8 mouse cellular contexts compared by ENCODE assay signal in the genomic region with DNA sequence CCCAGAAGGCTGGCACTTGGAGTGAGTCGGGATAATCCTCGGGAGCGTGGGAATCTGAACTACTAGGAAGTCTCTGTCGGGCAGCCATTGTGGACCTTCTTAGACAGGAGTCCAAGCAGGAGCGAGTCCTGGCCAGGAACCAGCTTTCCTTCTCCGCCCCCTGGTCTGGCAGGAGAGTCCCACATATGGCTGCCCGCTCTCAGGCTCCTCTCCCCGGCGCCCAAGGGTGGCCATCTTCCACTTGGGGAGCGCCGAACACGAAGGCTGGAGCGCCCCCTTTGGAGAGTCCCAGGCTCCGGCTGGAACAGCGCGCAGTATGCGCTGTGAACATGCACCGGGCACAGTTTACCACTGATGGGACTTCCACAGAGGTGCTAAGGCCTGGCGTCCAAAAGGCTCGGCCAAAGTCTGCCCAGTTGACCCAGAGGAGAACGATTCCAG. TPM values are rescaled to one million over a fixed set of nuclear protein-coding genes. Genes with fewer than 3 reads are reported as not detected.
DNase-seq lines count a peak whose midpoint lies in the region; ATAC-seq and TF ChIP-seq lines count a peak whose summit lies in the region.

No protein-coding gene starts in this region.

- H3K9me3 ChIP-seq in embryonic facial prominence, embryonic 12.5 days: no peaks in the 10 kb centered on the region
- no peaks in the 10 kb centered on the region for H3K9me3 ChIP-seq in limb, embryonic 12.5 days
- no peaks in the 10 kb centered on the region for H3K9me3 ChIP-seq in midbrain, embryonic 13.5 days

- ATAC-seq in cerebellum, adult (ENCODE audit: insufficient number of reproducible peaks, low FRiP score, low TSS enrichment): no peak; the same call in 1 of the 2 replicates
- peak; percentile 58; the same call in 1 of the 2 replicates for ATAC-seq in embryonic facial prominence, embryonic 12.5 days (ENCODE audit: insufficient number of reproducible peaks, insufficient read depth, low FRiP score, low TSS enrichment)
- peak; percentile 43 for ATAC-seq in limb, embryonic 12.5 days (ENCODE audit: insufficient number of reproducible peaks, insufficient read depth, low FRiP score, low TSS enrichment, low read depth)
- peak; percentile 48 for ATAC-seq in midbrain, embryonic 13.5 days

- intact Hi-C loops in heart, adult 2 months (cut with DNase I): loop anchor here (5.0 kb wide), 1 partner anchor 58 kb away; a partner anchor contains a TSS

- no peaks in the 10 kb centered on the region for H3K79me2 ChIP-seq in heart, adult 2 months (replicated peaks; ENCODE audit: control insufficient read depth, insufficient read depth, low read length)

- H3K9ac ChIP-seq in embryonic facial prominence, embryonic 12.5 days: peak overlapping the region; percentile 82
- peak overlapping the region; percentile 79 for H3K9ac ChIP-seq in heart, adult 2 months (ENCODE audit: low read depth, low read length)
- peak overlapping the region; percentile 84 for H3K9ac ChIP-seq in limb, embryonic 12.5 days (replicated peaks)
- H3K9ac ChIP-seq in midbrain, embryonic 13.5 days (replicated peaks): peak overlapping the region; percentile 93

- no peak for TF ChIP-seq EP300 in heart, adult 2 months (IDR thresholded peaks at IDR 0.05; ENCODE audit: insufficient read depth, low read depth, low read length)

- peak; percentile 79 for TF ChIP-seq CTCF in heart, adult 2 months (IDR thresholded peaks at IDR 0.05)
- peak; percentile 10; the same call in 1 of the 2 replicates for TF ChIP-seq CTCF in spleen, adult 2 months (IDR thresholded peaks at IDR 0.05; ENCODE audit: extremely low read depth, insufficient read depth, insufficient read length, insufficient replicate concordance)

- WGBS in embryonic facial prominence, embryonic 12.5 days: under 1% methylated on average over 21 of the region's 21 CpGs
- WGBS in heart, adult 2 months: under 1% methylated on average over 21 of the region's 21 CpGs
- under 1% methylated on average over 21 of the region's 21 CpGs for WGBS in limb, embryonic 12.5 days
- under 1% methylated on average over 21 of the region's 21 CpGs for WGBS in midbrain, embryonic 13.5 days
- 2% methylated on average over 21 of the region's 21 CpGs for WGBS in spleen, adult 2 months

- peak overlapping the region; percentile 93 for H3K27ac ChIP-seq in embryonic facial prominence, embryonic 12.5 days
- peak overlapping the region; percentile 58 for H3K27ac ChIP-seq in heart, adult 2 months
- peak overlapping the region; percentile 95 for H3K27ac ChIP-seq in limb, embryonic 12.5 days
- peak overlapping the region; percentile 99 for H3K27ac ChIP-seq in midbrain, embryonic 13.5 days
- H3K27ac ChIP-seq in spleen, adult 2 months (ENCODE audit: insufficient read depth, low read length): no peak overlapping the region

- H3K36me3 ChIP-seq in embryonic facial prominence, embryonic 12.5 days: 0 out of 2 replicates have a peak, but pooled peaks cover 6% of the 10 kb centered on the region
- H3K36me3 ChIP-seq in heart, adult 2 months (ENCODE audit: control insufficient read depth, insufficient read depth, low read length): no peaks in the 10 kb centered on the region
- H3K36me3 ChIP-seq in limb, embryonic 12.5 days: peaks cover 29% of the 10 kb centered on the region
- H3K36me3 ChIP-seq in midbrain, embryonic 13.5 days: peaks cover 13% of the 10 kb centered on the region
- H3K36me3 ChIP-seq in spleen, adult 2 months (ENCODE audit: control insufficient read depth, insufficient read depth, low read length): no peaks in the 10 kb centered on the region

- DNase-seq in cerebellum, adult 11 months: peak; percentile 20
- DNase-seq in heart, adult 2 months: peak; percentile 81 to 82
- DNase-seq in kidney, adult 8-10 months: peak; percentile 87 to 88
- peak in 1 of 2 experiments; percentile 33 for DNase-seq in spleen, adult 2 months (ENCODE audit: low read depth in 1 of 2, low spot score in 2 of 2)

- peak overlapping the region; percentile 78 for H3K4me3 ChIP-seq in embryonic facial prominence, embryonic 12.5 days
- H3K4me3 ChIP-seq in heart, adult 2 months: peak overlapping the region; percentile 66
- peak overlapping the region; percentile 75 for H3K4me3 ChIP-seq in limb, embryonic 12.5 days (replicated peaks)
- H3K4me3 ChIP-seq in midbrain, embryonic 13.5 days (replicated peaks): peak overlapping the region; percentile 86
- peak overlapping the region; percentile 61; the same call in 1 of the 2 replicates for H3K4me3 ChIP-seq in spleen, adult 2 months (ENCODE audit: extremely low read depth, insufficient read depth, insufficient read length)

- no peaks in the 10 kb centered on the region for H3K27me3 ChIP-seq in embryonic facial prominence, embryonic 12.5 days
- no peaks in the 10 kb centered on the region for H3K27me3 ChIP-seq in heart, adult 2 months (ENCODE audit: control insufficient read depth, insufficient read depth, low read length)
- no peaks in the 10 kb centered on the region for H3K27me3 ChIP-seq in limb, embryonic 12.5 days
- H3K27me3 ChIP-seq in midbrain, embryonic 13.5 days: no peaks in the 10 kb centered on the region
- peaks cover 3% of the 10 kb centered on the region; the same call in 1 of the 2 replicates for H3K27me3 ChIP-seq in spleen, adult 2 months (ENCODE audit: control insufficient read depth, insufficient read depth, low read length)

- peak overlapping the region; percentile 64 for H3K4me2 ChIP-seq in embryonic facial prominence, embryonic 12.5 days (replicated peaks)
- peak overlapping the region; percentile 80 for H3K4me2 ChIP-seq in limb, embryonic 12.5 days
- peak overlapping the region; percentile 93 for H3K4me2 ChIP-seq in midbrain, embryonic 13.5 days (replicated peaks)

- no peak for TF ChIP-seq POLR2A in heart, adult 2 months (IDR thresholded peaks at IDR 0.05; ENCODE audit: insufficient read depth, low read depth, low read length)
- no peak for TF ChIP-seq POLR2A in spleen, adult 2 months (IDR thresholded peaks at IDR 0.05; ENCODE audit: low read depth, low read length)

- H3K4me1 ChIP-seq in embryonic facial prominence, embryonic 12.5 days: peaks cover 18% of the 10 kb centered on the region
- no peaks in the 10 kb centered on the region; the same call in 1 of the 2 replicates for H3K4me1 ChIP-seq in heart, adult 2 months (ENCODE audit: control insufficient read depth, insufficient read depth, low read length)
- H3K4me1 ChIP-seq in limb, embryonic 12.5 days (replicated peaks): peaks cover 39% of the 10 kb centered on the region
- peaks cover 58% of the 10 kb centered on the region for H3K4me1 ChIP-seq in midbrain, embryonic 13.5 days (replicated peaks)
- H3K4me1 ChIP-seq in spleen, adult 2 months (ENCODE audit: control insufficient read depth, insufficient read depth, insufficient read length): peaks cover 7% of the 10 kb centered on the region

RNA-seq across cellular contexts. Expression of a gene that starts 0.9 kb away (rescaled TPM):
- polyA plus RNA-seq in embryonic facial prominence, embryonic 12.5 days (2016; fragmentation: Nextera tagmentation; extraction: Ambion mirVana): 123 and 125 TPM in 2 replicates
- total RNA-seq in heart, adult 2 months (2021): 1 to 10 TPM; 5.3 to 6.3 TPM
- polyA plus RNA-seq in heart, adult 2 months (2012; rRNA removed): 13.3 and 15.5 TPM in 2 replicates
- polyA plus RNA-seq in limb, embryonic 12.5 days (2016; fragmentation: Nextera tagmentation; extraction: Ambion mirVana): 117 and 124 TPM in 2 replicates
- 169 and 173 TPM in 2 replicates for polyA plus RNA-seq in midbrain, embryonic 13.5 days (2015; fragmentation: Nextera tagmentation; extraction: Ambion mirVana)
- 9.6 and 12.2 TPM in 2 replicates for polyA plus RNA-seq in spleen, adult 2 months (2012; rRNA removed)

RNA-seq across cellular contexts. Expression of a gene that starts 59.3 kb away (rescaled TPM):
- 10.1 and 10.2 TPM in 2 replicates for polyA plus RNA-seq in embryonic facial prominence, embryonic 12.5 days (2016; fragmentation: Nextera tagmentation; extraction: Ambion mirVana)
- total RNA-seq in heart, adult 2 months (2021): 10 to 100 TPM; 29.7 to 33.7 TPM
- polyA plus RNA-seq in heart, adult 2 months (2012; rRNA removed): 104 and 135 TPM in 2 replicates
- 5.8 and 5.9 TPM in 2 replicates for polyA plus RNA-seq in limb, embryonic 12.5 days (2016; fragmentation: Nextera tagmentation; extraction: Ambion mirVana)
- polyA plus RNA-seq in midbrain, embryonic 13.5 days (2015; fragmentation: Nextera tagmentation; extraction: Ambion mirVana): 8.7 and 9.1 TPM in 2 replicates
- polyA plus RNA-seq in spleen, adult 2 months (2012; rRNA removed): 22.0 and 24.3 TPM in 2 replicates
